Mouse (Mus musculus): ENCODE data around the gene Synj1. TPM values are rescaled to one million over a fixed set of nuclear protein-coding genes. Genes with fewer than 3 reads are reported as not detected.
A peak's percentile ranks its signal among the peaks of the same experiment; 100 is the strongest.

The Synj1 gene
- polyA plus RNA-seq, 1 experiment = 159 TPM

GRCm38 (mm10) chr16:91026290-91026689, 15.2 kb upstream of the Synj1 start:
- 65% methylated on average over 4 of the region's 4 CpGs for WGBS
- no peak for DNase-seq
- Histone ChIP-seq H3K27ac (ENCODE audit: insufficient read depth, low read length) (no peak overlapping the region), H3K4me3 (replicated peaks; ENCODE audit: insufficient read depth, low read depth, low read length) (no peak overlapping the region), H3K27me3 (ENCODE audit: control insufficient read depth, insufficient read depth, low read length) (no peaks in the 10 kb centered on the region), H3K4me1 (ENCODE audit: control insufficient read depth, insufficient read depth, low read length) (no peaks in the 10 kb centered on the region)
- TF ChIP-seq CTCF (IDR thresholded peaks at IDR 0.05; ENCODE audit: borderline replicate concordance, insufficient read depth, low read depth, low read length) = no peak
- TF ChIP-seq POLR2A (IDR thresholded peaks at IDR 0.05; ENCODE audit: borderline replicate concordance, insufficient read depth, low read length) = no peak

- 84% methylated on average over 1 of the region's 1 CpGs for WGBS
- H3K27ac ChIP-seq (ENCODE audit: insufficient read depth, low read length) = no peak overlapping the region
- DNase-seq = no peak
- no peak overlapping the region for H3K4me3 ChIP-seq (replicated peaks; ENCODE audit: insufficient read depth, low read depth, low read length)
- H3K4me1 ChIP-seq (ENCODE audit: control insufficient read depth, insufficient read depth, low read length) = no peaks in the 10 kb centered on the region; the same call in 1 of the 2 replicates
- H3K27me3 ChIP-seq (ENCODE audit: control insufficient read depth, insufficient read depth, low read length) = no peaks in the 10 kb centered on the region
- peak; percentile 28; the same call in 1 of the 2 replicates for TF ChIP-seq CTCF (IDR thresholded peaks at IDR 0.05; ENCODE audit: borderline replicate concordance, insufficient read depth, low read depth, low read length)
- no peak for TF ChIP-seq POLR2A (IDR thresholded peaks at IDR 0.05; ENCODE audit: borderline replicate concordance, insufficient read depth, low read length)
These were observed 12.3 kb upstream of the Synj1 start for GRCm38 (mm10) chr16:91023384-91023783.

- TF ChIP-seq POLR2A (IDR thresholded peaks at IDR 0.05; ENCODE audit: borderline replicate concordance, insufficient read depth, low read length) (no peak), CTCF (IDR thresholded peaks at IDR 0.05; ENCODE audit: borderline replicate concordance, insufficient read depth, low read depth, low read length) (no peak)
- Histone ChIP-seq H3K27ac (ENCODE audit: insufficient read depth, low read length) (no peak overlapping the region), H3K4me3 (replicated peaks; ENCODE audit: insufficient read depth, low read depth, low read length) (no peak overlapping the region), H3K4me1 (ENCODE audit: control insufficient read depth, insufficient read depth, low read length) (no peaks in the 10 kb centered on the region; the same call in 1 of the 2 replicates), H3K27me3 (ENCODE audit: control insufficient read depth, insufficient read depth, low read length) (no peaks in the 10 kb centered on the region)
- 93% methylated on average over 10 of the region's 10 CpGs for WGBS
- DNase-seq = no peak
These were observed 9.9 kb upstream of the Synj1 start for GRCm38 (mm10) chr16:91020842-91021483.

DNA sequence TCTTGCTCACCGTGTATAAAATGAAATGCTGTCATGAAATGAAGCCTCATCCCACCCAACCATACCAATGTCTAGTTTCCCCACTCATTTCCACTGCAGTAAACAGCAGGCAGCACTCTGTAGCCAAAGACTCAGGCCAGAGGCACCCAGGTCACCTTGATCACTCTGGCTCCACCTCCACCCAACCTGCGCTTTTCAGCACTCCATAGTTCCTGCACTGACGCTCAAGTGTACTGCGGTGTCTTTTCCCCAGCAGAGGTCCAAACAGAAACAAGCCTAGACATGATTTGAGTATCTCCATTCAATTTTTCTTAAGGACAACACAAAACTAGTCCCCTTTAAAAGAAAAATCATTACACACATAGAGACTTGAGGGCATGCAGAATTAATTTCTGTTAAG, 8.4 kb upstream of the Synj1 start:
- no peak overlapping the region for H3K4me3 ChIP-seq (replicated peaks; ENCODE audit: insufficient read depth, low read depth, low read length)
- no peak for TF ChIP-seq CTCF (IDR thresholded peaks at IDR 0.05; ENCODE audit: borderline replicate concordance, insufficient read depth, low read depth, low read length)
- no peak for TF ChIP-seq POLR2A (IDR thresholded peaks at IDR 0.05; ENCODE audit: borderline replicate concordance, insufficient read depth, low read length)
- no peak for DNase-seq
- no peak overlapping the region for H3K27ac ChIP-seq (ENCODE audit: insufficient read depth, low read length)
- 95% methylated on average over 4 of the region's 4 CpGs for WGBS
- no peaks in the 10 kb centered on the region; the same call in 1 of the 2 replicates for H3K4me1 ChIP-seq (ENCODE audit: control insufficient read depth, insufficient read depth, low read length)
- no peaks in the 10 kb centered on the region for H3K27me3 ChIP-seq (ENCODE audit: control insufficient read depth, insufficient read depth, low read length)

DNA sequence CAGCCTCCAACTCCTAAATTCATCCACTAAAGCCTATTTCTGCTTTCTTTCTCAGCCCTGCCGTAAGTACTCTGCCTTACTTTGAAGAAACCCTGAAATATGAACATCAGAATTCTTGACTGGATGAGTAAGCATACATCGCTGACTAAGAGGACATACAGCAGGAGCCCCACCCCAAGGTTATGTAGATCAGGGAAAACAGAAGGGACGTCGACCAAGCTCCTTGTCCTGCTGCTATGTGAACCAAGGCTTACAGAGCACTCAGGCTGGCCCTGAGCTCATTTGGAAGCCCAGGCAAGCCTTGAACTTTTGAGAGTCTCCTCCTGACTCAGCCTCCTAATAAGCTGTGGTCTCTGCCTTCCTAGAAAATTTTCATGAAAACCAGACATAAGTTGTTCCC, 4.7 kb upstream of the Synj1 start:
- WGBS = 87% methylated on average over 4 of the region's 4 CpGs
- TF ChIP-seq CTCF (IDR thresholded peaks at IDR 0.05; ENCODE audit: borderline replicate concordance, insufficient read depth, low read depth, low read length) = no peak

GRCm38 (mm10) chr16:91011847-91012246, 739 bp upstream of the Synj1 start:
- H3K4me3 ChIP-seq (replicated peaks; ENCODE audit: insufficient read depth, low read depth, low read length) = peak overlapping the region; percentile 73
- H3K4me1 ChIP-seq (ENCODE audit: control insufficient read depth, insufficient read depth, low read length) = peaks cover 5% of the 10 kb centered on the region
- no peak for TF ChIP-seq CTCF (IDR thresholded peaks at IDR 0.05; ENCODE audit: borderline replicate concordance, insufficient read depth, low read depth, low read length)
- TF ChIP-seq POLR2A (IDR thresholded peaks at IDR 0.05; ENCODE audit: borderline replicate concordance, insufficient read depth, low read length) = no peak
- DNase-seq = no peak
- 21% methylated on average over 3 of the region's 3 CpGs for whole genome bisulfite sequencing
- H3K27ac ChIP-seq (ENCODE audit: insufficient read depth, low read length) = peak overlapping the region; percentile 75; the same call in 1 of the 2 replicates
- no peaks in the 10 kb centered on the region for H3K27me3 ChIP-seq (ENCODE audit: control insufficient read depth, insufficient read depth, low read length)

More for the DNA sequence above, 4.7 kb upstream of the Synj1 start:
- H3K4me3 ChIP-seq (replicated peaks; ENCODE audit: insufficient read depth, low read depth, low read length) = no peak overlapping the region
- H3K27ac ChIP-seq (ENCODE audit: insufficient read depth, low read length) = no peak overlapping the region
- no peak for DNase-seq
- no peaks in the 10 kb centered on the region for H3K27me3 ChIP-seq (ENCODE audit: control insufficient read depth, insufficient read depth, low read length)
- no peaks in the 10 kb centered on the region; the same call in 1 of the 2 replicates for H3K4me1 ChIP-seq (ENCODE audit: control insufficient read depth, insufficient read depth, low read length)

GRCm38 (mm10) chr16:91010581-91011020, 507 bp downstream of the Synj1 start:
- DNase-seq = no peak
- Histone ChIP-seq H3K27me3 (ENCODE audit: control insufficient read depth, insufficient read depth, low read length) (no peaks in the 10 kb centered on the region), H3K4me1 (ENCODE audit: control insufficient read depth, insufficient read depth, low read length) (peaks cover 5% of the 10 kb centered on the region), H3K4me3 (replicated peaks; ENCODE audit: insufficient read depth, low read depth, low read length) (peak overlapping the region; percentile 73), H3K27ac (ENCODE audit: insufficient read depth, low read length) (peak overlapping the region; percentile 88)
- TF ChIP-seq POLR2A (IDR thresholded peaks at IDR 0.05; ENCODE audit: borderline replicate concordance, insufficient read depth, low read length) = no peak
- TF ChIP-seq CTCF (IDR thresholded peaks at IDR 0.05; ENCODE audit: borderline replicate concordance, insufficient read depth, low read depth, low read length) = no peak
- under 1% methylated on average over 42 of the region's 42 CpGs for WGBS

DNA sequence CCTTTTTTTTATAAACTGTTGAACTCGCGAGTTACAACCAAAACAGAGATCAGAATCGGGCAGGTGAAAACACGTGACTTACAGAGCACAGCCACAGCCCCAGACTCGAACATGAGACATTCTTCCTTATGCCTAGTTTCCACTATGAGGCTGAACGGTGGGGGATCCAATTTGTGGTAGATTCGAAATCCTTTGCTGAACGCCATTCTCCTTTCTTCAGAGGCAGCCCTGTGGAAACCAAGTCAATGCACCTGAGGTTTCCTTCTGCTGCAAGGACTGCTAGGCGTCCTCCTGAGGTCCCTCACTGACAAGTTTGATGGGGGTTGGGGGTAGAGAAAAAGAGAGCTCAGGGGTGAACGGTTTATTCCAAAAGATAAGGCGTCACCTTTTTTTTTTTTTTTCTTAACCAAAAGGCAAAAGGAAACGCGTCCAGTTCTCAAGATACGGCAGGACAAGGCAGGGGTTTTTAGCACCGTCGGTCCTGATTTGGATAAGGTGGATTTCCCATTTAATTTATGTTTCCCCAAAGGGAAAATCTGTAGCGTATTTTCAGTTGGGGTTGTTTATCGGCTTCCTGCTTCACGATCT, 1.1 kb downstream of the Synj1 start:
- Histone ChIP-seq H3K4me3 (replicated peaks; ENCODE audit: insufficient read depth, low read depth, low read length) (peak overlapping the region; percentile 73), H3K27ac (ENCODE audit: insufficient read depth, low read length) (peak overlapping the region; percentile 88; the same call in 1 of the 2 replicates), H3K27me3 (ENCODE audit: control insufficient read depth, insufficient read depth, low read length) (no peaks in the 10 kb centered on the region), H3K4me1 (ENCODE audit: control insufficient read depth, insufficient read depth, low read length) (peaks cover 5% of the 10 kb centered on the region)
- under 1% methylated on average over 19 of the region's 19 CpGs for WGBS
- TF ChIP-seq CTCF (IDR thresholded peaks at IDR 0.05; ENCODE audit: borderline replicate concordance, insufficient read depth, low read depth, low read length) (no peak), POLR2A (IDR thresholded peaks at IDR 0.05; ENCODE audit: borderline replicate concordance, insufficient read depth, low read length) (no peak)
- peak; percentile 29 to 32 for DNase-seq
